Mouse (Mus musculus) hindbrain, embryonic 13.5 days (tissue): Measurements from ENCODE around the gene Aff3. TPM values are rescaled to one million over a fixed set of nuclear protein-coding genes. Genes with fewer than 3 reads are reported as not detected.

Experiments used
- ATAC-seq: fragments of 200-750 bp; cut with Nextera tagmentation; 2 replicates; pipeline ENCODE4 v1.8.0; 2017; ENCODE audit warnings: moderate TSS enrichment; ENCODE audit not compliant: low FRiP score
- H3K27ac ChIP-seq: fragments of 300-500 bp; sonication (generic); 2 replicates; pipeline ENCODE4 v1.5.1; 2015; ENCODE audit warnings: inconsistent platforms, mild to moderate bottlenecking, moderate library complexity
- H3K27me3 ChIP-seq: fragments of 300-500 bp; sonication (generic); 2 replicates; pipeline ENCODE4 v1.6.1; 2015; ENCODE audit warnings: mild to moderate bottlenecking, inconsistent platforms
- H3K36me3 ChIP-seq: fragments of 300-500 bp; sonication (generic); 2 replicates; pipeline ENCODE4 v1.6.1; 2015; ENCODE audit warnings: mild to moderate bottlenecking, inconsistent platforms
- H3K4me1 ChIP-seq: fragments of 300-500 bp; sonication (generic); replicated peaks from 2 replicates; pipeline ENCODE4 v1.6.1; 2015; ENCODE audit warnings: inconsistent platforms
- H3K4me2 ChIP-seq: fragments of 300-500 bp; sonication (generic); 2 replicates; pipeline ENCODE4 v1.6.1; 2015; ENCODE audit warnings: inconsistent platforms, mild to moderate bottlenecking, moderate library complexity
- H3K4me3 ChIP-seq: fragments of 300-500 bp; sonication (generic); 2 replicates; pipeline ENCODE4 v1.5.1; 2015; ENCODE audit warnings: mild to moderate bottlenecking, inconsistent platforms
- H3K9ac ChIP-seq: fragments of 300-500 bp; sonication (generic); 2 replicates; pipeline ENCODE4 v1.6.1; 2015; ENCODE audit warnings: mild to moderate bottlenecking, inconsistent platforms
- H3K9me3 ChIP-seq: fragments of 300-500 bp; sonication (generic); 2 replicates; pipeline ENCODE4 v1.6.1; 2016; ENCODE audit warnings: inconsistent platforms
- WGBS: fragments of 180-500 bp; shearing (Covaris S2); methylation state at CpG from one replicate; pipeline ENCODE4 v1.1.7; 2015; 5-methylcytosine and 5-hydroxymethylcytosine counted together
- polyA plus RNA-seq: library from polyadenylated mRNA; unstranded; fragments of >200 nt; fragmentation: Nextera tagmentation; extraction: Ambion mirVana; gene quantifications from 2 replicates; pipeline ENCODE4 v1.2.1, GENCODE M21; 2015

Aff3 gene
- 15.1 and 19.0 TPM in 2 replicates for polyA plus RNA-seq

DNA sequence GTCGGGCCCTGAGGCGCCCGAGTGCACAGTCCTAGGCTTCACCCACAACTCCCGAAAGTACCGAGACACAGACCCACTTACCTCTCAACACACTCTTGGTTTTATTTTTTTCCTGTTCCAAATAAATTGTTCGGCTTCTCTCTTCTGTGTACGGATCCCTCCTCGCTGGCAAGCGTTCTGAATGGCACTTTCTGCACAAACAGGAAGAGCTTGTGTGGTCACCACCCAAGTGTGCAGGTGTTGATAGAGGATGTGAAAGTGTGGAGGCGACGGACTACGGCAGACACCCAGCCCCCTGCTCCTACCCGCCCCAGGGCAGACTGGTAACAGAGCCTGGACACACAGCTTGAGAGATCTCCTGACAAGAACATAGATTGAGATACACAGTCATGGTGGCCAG, at the start of gene Aff3:
Aff3 (minus strand) TSS at position 179 of the 400 bp plus-strand sequence.
- 90% methylated on average over 13 of the region's 13 CpGs for WGBS
- ATAC-seq = no peak
- H3K27me3 ChIP-seq = no peaks in the 10 kb centered on the region

DNA sequence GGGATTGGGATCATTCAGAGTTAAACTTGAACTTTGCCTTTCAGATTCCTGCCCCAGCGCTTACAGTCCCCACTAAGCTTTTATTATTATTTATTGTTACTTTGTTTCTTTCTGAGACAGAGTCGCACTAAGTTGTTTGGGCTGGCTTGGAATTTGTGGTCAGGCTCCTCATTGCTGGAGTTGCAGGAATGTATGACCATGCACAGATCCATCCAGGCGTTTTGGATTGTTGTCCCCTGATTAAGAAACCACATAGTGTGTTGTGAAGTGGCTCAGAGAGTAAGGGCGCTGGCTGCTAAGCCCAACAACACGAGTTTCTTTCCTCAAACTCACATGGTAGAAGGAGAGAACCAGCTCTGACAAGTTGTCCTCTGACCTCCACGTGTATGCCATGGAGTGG, 35.9 kb upstream of the Aff3 start:
- no peak overlapping the region for H3K4me2 ChIP-seq
- H3K9me3 ChIP-seq = no peaks in the 10 kb centered on the region
- H3K9ac ChIP-seq = no peak overlapping the region
- no peaks in the 10 kb centered on the region for H3K36me3 ChIP-seq
- ATAC-seq = no peak
- 80% methylated on average over 6 of the region's 6 CpGs for WGBS
- no peak overlapping the region for H3K27ac ChIP-seq
- H3K4me1 ChIP-seq = peaks cover 4% of the 10 kb centered on the region; the same call in 1 of the 2 replicates
- H3K4me3 ChIP-seq = no peak overlapping the region
- H3K27me3 ChIP-seq = no peaks in the 10 kb centered on the region

More for the DNA sequence above, at the start of gene Aff3:
- H3K4me3 ChIP-seq = no peak within 1 kb of the TSS
- H3K36me3 ChIP-seq = no peaks in the 10 kb centered on the region
- H3K4me1 ChIP-seq = no peaks in the 10 kb centered on the region; the same call in 1 of the 2 replicates
- no peak within 1 kb of the TSS for H3K27ac ChIP-seq
- no peak within 1 kb of the TSS for H3K9ac ChIP-seq
- no peaks in the 10 kb centered on the region for H3K9me3 ChIP-seq
- no peak within 1 kb of the TSS for H3K4me2 ChIP-seq

DNA sequence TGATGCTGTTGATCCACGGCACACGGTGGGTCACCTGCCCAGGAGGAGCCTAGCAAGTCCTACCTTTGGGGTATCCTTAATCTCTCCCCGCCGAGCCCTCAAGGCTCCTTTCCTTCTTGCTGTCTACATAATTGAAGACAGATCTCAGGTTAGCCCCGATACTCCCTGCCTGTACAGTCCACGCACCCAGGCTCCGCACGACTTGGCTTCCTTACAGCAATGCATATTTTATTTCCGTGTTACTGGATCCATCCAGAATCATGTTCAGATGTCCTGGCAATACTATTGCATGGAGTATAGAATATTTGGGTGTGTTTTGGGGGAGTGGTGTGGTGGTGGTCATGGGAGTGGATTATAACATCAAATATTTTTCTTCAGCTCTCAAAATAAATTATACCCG, 34.5 kb upstream of the Aff3 start:
- ATAC-seq = no peak
- H3K27me3 ChIP-seq = no peaks in the 10 kb centered on the region
- peaks cover 4% of the 10 kb centered on the region; the same call in 1 of the 2 replicates for H3K4me1 ChIP-seq
- 94% methylated on average over 10 of the region's 10 CpGs for WGBS
- no peak overlapping the region for H3K27ac ChIP-seq
- H3K4me3 ChIP-seq = no peak overlapping the region
- no peaks in the 10 kb centered on the region for H3K36me3 ChIP-seq
- H3K9me3 ChIP-seq = no peaks in the 10 kb centered on the region
- H3K9ac ChIP-seq = no peak overlapping the region
- no peak overlapping the region for H3K4me2 ChIP-seq

DNA sequence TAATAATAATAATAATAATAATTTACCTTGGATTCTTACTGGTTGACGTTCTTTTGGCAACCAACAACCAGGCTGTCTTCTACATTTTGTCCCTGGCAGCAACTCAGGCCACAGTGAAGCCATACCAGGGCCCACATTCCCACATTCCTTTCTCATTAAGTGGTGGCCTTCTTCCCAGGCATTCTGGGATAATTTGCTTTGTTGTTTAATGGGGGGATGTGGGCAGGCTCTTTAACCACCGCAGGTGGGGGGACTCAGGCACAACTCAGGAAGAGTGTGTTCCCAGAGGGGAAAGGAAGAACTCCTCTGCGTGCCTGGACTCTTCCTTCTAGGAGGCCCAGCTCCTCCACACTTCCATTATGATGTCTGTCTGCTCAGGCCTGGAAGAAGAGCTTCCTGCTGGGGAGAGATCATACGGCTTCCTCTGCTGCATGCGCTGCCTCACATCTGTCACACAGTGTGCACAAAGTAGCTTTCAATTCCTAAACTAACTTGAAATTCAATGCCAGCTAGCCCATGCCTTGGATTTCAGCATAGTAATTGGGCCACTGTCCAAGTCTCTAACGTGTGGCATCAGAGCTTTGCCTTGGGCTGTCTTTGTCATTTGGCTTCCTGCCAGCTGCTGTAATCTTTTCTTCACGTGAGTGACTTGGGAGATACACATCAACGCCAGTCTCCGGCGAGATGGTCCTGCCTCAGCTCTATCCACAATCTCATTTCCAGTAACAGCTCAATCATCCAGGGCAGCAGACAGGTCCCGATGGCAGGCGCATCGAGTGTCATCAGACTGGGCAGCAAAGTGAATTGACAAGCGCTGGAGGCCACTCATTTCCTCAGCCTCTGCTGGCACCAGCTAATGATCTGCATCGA, 31.3 kb upstream of the Aff3 start:
- no peaks in the 10 kb centered on the region for H3K9me3 ChIP-seq
- WGBS = 43% methylated on average over 15 of the region's 15 CpGs
- H3K27me3 ChIP-seq = no peaks in the 10 kb centered on the region
- H3K4me1 ChIP-seq = peaks cover 4% of the 10 kb centered on the region; the same call in 1 of the 2 replicates
- peak; percentile 54; the same call in 1 of the 2 replicates for ATAC-seq
- no peak overlapping the region for H3K4me3 ChIP-seq
- no peaks in the 10 kb centered on the region for H3K36me3 ChIP-seq
- no peak overlapping the region for H3K4me2 ChIP-seq
- no peak overlapping the region for H3K9ac ChIP-seq
- peak overlapping the region; percentile 61 for H3K27ac ChIP-seq

DNA sequence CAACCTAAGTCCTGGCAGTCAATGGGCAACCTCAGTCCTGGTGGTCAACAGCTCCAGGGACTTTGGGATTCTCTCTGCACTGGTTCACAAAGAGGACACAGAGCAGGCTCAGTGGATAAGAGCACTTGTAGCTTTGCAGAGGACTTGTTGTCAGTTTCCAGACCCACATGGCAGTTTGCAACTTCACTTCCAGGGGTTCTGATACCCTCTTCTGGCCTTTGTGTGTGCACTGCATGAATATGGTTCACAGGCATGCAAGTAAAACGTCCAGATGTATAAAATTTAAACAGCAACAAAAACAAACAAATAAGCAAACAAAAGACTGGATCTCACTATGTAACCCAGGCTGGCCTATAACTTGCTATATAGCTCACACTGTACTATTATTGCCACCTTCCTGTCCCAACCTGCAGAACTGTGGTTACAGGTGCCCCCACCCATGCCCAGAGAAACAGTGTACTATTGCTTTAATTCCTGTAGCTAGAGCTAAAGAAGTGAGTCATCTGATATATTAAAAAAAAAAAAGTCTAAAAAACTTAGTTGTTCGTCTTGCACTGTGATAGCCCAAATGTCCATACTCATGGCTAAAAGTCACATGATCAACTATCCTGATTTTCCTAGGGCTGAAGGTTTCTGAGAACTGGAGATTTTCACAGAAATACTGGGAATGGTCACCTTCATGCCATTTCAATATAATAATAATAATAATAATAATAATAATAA, 30.5 kb upstream of the Aff3 start:
- no peak overlapping the region for H3K4me3 ChIP-seq
- H3K4me2 ChIP-seq = no peak overlapping the region
- H3K27ac ChIP-seq = no peak overlapping the region
- no peak for ATAC-seq
- H3K27me3 ChIP-seq = no peaks in the 10 kb centered on the region
- H3K9ac ChIP-seq = no peak overlapping the region
- no peaks in the 10 kb centered on the region for H3K9me3 ChIP-seq
- no peaks in the 10 kb centered on the region for H3K36me3 ChIP-seq
- peaks cover 4% of the 10 kb centered on the region; the same call in 1 of the 2 replicates for H3K4me1 ChIP-seq
- WGBS = 81% methylated on average over 2 of the region's 2 CpGs

DNA sequence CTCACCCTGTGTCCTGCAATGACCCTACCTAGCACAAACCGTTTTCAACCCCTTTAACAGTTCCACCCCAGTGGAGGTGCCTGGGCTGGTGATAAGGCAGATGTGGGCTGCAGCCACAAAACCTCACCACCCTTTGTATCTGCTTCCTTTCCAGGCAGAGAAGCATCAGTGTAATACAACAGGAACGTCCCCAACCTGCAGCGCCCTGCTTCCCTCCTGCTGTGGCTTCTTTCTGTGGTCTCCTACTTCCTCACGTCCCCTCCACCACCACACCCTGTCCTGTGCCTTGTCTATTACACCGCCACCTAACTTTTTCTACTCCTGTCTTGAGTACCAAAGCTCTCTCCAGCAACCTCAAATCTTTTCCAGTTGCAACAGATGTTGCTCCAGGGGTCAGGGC, 29.4 kb upstream of the Aff3 start:
- Histone ChIP-seq H3K27ac (no peak overlapping the region), H3K4me3 (no peak overlapping the region), H3K4me2 (no peak overlapping the region), H3K4me1 (peaks cover 4% of the 10 kb centered on the region; the same call in 1 of the 2 replicates), H3K27me3 (no peaks in the 10 kb centered on the region), H3K36me3 (no peaks in the 10 kb centered on the region), H3K9ac (no peak overlapping the region), H3K9me3 (no peaks in the 10 kb centered on the region)
- WGBS = 70% methylated on average over 5 of the region's 5 CpGs
- no peak for ATAC-seq

DNA sequence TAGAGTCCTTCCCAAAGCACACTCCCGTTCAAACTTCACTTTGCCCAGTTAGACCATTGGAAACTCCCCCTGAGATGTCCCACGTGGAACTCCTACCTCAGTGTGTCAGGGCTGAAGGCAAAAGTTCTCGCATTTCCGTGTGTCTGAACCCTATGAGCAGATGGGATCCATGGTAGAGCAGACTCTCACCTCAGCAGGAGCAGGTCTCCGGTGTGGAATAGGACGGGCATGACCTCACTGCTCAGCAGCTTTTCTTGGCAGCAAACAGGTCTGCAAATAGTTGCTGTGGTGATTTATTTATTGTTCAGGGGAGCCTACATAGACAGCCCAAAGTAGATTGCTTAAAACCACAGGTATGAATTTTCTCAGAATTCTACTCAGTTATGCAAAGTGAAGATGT, 25.7 kb upstream of the Aff3 start:
- H3K4me1 ChIP-seq = no peaks in the 10 kb centered on the region
- no peaks in the 10 kb centered on the region for H3K36me3 ChIP-seq
- H3K9ac ChIP-seq = no peak overlapping the region
- no peak overlapping the region for H3K4me2 ChIP-seq
- ATAC-seq = no peak
- no peaks in the 10 kb centered on the region for H3K9me3 ChIP-seq
- WGBS = 89% methylated on average over 6 of the region's 6 CpGs
- H3K4me3 ChIP-seq = no peak overlapping the region
- H3K27me3 ChIP-seq = no peaks in the 10 kb centered on the region
- no peak overlapping the region for H3K27ac ChIP-seq

DNA sequence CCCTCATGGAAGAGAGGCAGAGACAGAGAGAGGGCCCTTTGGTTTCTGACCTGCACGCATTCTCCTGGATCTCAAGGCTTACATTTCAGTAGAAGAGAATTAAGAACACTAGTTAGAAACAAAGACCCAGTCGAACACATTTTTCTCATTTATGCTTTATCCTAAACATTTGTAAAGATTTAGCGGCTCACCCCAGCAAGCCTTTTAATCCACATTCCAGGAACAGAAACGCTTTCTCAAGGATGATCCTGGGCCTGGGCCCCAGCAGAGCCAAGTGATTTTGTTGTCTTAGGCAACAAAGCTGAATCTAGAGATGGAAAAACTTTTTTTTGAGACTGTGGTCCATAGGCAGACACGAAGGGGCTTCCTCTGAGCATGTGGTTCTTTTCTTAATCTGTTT, 23.5 kb upstream of the Aff3 start:
- no peaks in the 10 kb centered on the region for H3K9me3 ChIP-seq
- no peak overlapping the region for H3K9ac ChIP-seq
- 75% methylated on average over 5 of the region's 5 CpGs for whole genome bisulfite sequencing
- H3K27me3 ChIP-seq = no peaks in the 10 kb centered on the region
- H3K36me3 ChIP-seq = no peaks in the 10 kb centered on the region
- ATAC-seq = no peak
- no peaks in the 10 kb centered on the region for H3K4me1 ChIP-seq
- H3K27ac ChIP-seq = no peak overlapping the region
- H3K4me3 ChIP-seq = no peak overlapping the region
- no peak overlapping the region for H3K4me2 ChIP-seq

DNA sequence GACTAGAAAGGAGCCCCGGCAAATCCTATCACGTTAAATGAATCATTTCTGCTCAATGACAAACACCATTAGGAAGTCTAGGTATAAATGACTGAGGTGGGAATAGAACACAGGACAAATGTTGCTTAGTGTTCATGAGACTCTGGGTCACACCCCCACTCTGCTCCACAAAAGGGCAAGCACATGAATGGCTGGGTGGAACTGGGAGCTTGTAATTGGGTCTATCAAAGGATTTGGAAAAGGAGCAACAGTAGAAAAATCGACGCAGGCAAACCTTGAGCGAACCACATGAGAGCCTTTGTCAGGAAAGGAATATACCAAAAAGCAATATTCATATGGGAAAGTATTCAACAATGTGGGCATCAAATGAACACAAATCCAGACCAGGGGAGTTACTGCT, 21.0 kb upstream of the Aff3 start:
- no peak overlapping the region for H3K4me2 ChIP-seq
- ATAC-seq = no peak
- no peaks in the 10 kb centered on the region for H3K27me3 ChIP-seq
- no peaks in the 10 kb centered on the region for H3K9me3 ChIP-seq
- H3K27ac ChIP-seq = no peak overlapping the region
- H3K9ac ChIP-seq = no peak overlapping the region
- 94% methylated on average over 5 of the region's 5 CpGs for WGBS
- H3K4me3 ChIP-seq = no peak overlapping the region
- no peaks in the 10 kb centered on the region for H3K36me3 ChIP-seq
- H3K4me1 ChIP-seq = 0 out of 2 replicates have a peak, but pooled peaks cover 4% of the 10 kb centered on the region

DNA sequence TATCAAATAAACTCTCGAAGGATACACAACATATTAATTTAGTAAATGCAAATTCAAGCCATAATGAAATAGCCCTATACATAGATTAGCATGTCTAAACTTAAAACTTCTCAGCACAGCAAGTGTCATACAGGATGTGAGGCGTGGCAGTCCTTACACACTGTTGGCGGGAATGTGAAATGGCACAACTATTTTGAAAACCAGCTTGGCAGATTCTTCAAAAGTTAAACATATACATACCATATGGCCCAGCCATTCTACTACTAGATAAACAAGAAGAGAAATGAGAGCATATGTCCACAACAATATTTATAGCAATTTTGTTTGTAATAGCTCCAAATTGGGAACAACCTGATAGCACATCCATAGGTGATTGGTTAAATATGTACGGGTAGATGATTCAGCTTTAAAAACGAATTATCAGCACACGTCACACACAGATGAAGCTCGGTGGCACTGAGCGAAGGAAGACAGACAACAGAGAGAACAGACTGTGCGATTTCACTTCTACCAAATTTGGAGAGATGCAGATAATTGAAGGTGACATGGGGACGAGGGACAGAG, 18.5 kb upstream of the Aff3 start:
- ATAC-seq = no peak
- Histone ChIP-seq H3K27ac (no peak overlapping the region), H3K4me3 (no peak overlapping the region), H3K36me3 (no peaks in the 10 kb centered on the region), H3K9ac (no peak overlapping the region), H3K4me1 (0 out of 2 replicates have a peak, but pooled peaks cover 4% of the 10 kb centered on the region), H3K27me3 (no peaks in the 10 kb centered on the region), H3K9me3 (no peaks in the 10 kb centered on the region), H3K4me2 (no peak overlapping the region)
- WGBS = 88% methylated on average over 10 of the region's 10 CpGs

DNA sequence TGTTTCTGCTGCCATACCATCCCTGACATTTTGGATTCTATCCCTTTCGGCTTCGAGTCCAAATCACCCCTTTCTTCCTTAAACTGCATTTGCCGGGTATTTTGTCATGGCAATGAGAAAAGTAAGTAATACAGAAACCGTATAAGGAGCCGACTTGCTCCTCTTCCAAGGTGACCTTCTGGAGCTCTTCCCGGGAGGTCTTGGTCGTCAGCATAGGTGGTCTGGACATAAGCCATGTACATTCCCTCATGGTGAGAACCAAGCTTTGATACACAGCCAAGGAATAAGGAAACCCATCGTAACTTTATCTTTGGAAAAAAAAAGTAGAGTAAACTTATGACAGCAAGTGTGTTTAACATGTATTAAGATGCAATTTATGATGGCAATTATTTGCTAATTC, 15.1 kb upstream of the Aff3 start:
- no peak overlapping the region for H3K4me3 ChIP-seq
- H3K27ac ChIP-seq = no peak overlapping the region
- H3K27me3 ChIP-seq = no peaks in the 10 kb centered on the region
- H3K36me3 ChIP-seq = no peaks in the 10 kb centered on the region
- no peak overlapping the region for H3K9ac ChIP-seq
- no peaks in the 10 kb centered on the region for H3K9me3 ChIP-seq
- 0 out of 2 replicates have a peak, but pooled peaks cover 4% of the 10 kb centered on the region for H3K4me1 ChIP-seq
- no peak overlapping the region for H3K4me2 ChIP-seq
- WGBS = 88% methylated on average over 8 of the region's 8 CpGs
- ATAC-seq = no peak

DNA sequence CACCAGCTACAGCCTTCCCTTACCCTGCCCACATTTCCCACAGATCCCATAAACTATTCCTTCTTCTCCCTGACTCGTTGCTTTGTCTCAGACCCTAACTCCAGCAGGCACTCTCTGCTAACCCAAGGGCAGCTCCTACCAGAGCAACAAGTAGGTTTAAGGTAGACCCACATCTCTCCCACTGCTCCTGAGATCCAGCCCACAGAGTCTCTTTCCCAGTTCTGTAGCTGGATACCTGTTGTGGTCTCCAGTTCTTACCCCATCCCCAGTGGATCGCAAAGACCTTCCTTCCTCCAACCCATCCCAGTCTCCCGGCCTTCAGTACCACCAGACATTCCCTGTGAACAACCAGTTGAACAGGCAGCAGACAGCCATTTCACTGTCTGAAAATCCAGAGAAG, 7.0 kb upstream of the Aff3 start:
- no peak for ATAC-seq
- Histone ChIP-seq H3K9me3 (0 out of 2 replicates have a peak, but pooled peaks cover 4% of the 10 kb centered on the region), H3K36me3 (no peaks in the 10 kb centered on the region), H3K27ac (no peak overlapping the region), H3K27me3 (no peaks in the 10 kb centered on the region), H3K4me3 (no peak overlapping the region), H3K4me1 (peaks cover 2% of the 10 kb centered on the region; the same call in 1 of the 2 replicates), H3K4me2 (no peak overlapping the region), H3K9ac (no peak overlapping the region)
- 83% methylated on average over 3 of the region's 3 CpGs for WGBS
